Mouse (Mus musculus): ENCODE measurements around the gene Slc1a2.

GRCm38 (mm10) chr2:102771304-102771703 lies 112.8 kb downstream of the Slc1a2 start:
- TF ChIP-seq POLR2A (IDR thresholded peaks at IDR 0.05; ENCODE audit: low read depth, low read length) (no peak), CTCF (IDR thresholded peaks at IDR 0.05; ENCODE audit: borderline replicate concordance, insufficient read depth, low read length) (no peak)
